Mouse (Mus musculus) frontal cortex, postnatal 10 days (tissue): ENCODE measurements around the gene Galnt16.

Source experiments
- DNase-seq, 2 experiments: peaks; one replicate each; pipeline ENCODE4 v3.0.0; 2022; ENCODE audit warnings: low spot score in 2 of 2, mixed read lengths in 1 of 2

The Galnt16 gene

GRCm38 (mm10) chr12:80530630-80531029 lies 12.6 kb downstream of the Galnt16 start:
- DNase-seq = no peak

- no peak for DNase-seq
Measured at GRCm38 (mm10) chr12:80531585-80531984, 13.5 kb downstream of the Galnt16 start.

GRCm38 (mm10) chr12:80533876-80534275 lies 15.8 kb downstream of the Galnt16 start:
- DNase-seq = no peak

GRCm38 (mm10) chr12:80537313-80537712 lies 19.2 kb downstream of the Galnt16 start:
- no peak for DNase-seq

- DNase-seq = no peak
Measured at GRCm38 (mm10) chr12:80538311-80538710, 20.2 kb downstream of the Galnt16 start.

- no peak for DNase-seq
Measured at GRCm38 (mm10) chr12:80545310-80545709, 27.2 kb downstream of the Galnt16 start.

GRCm38 (mm10) chr12:80549646-80550045 lies 31.6 kb downstream of the Galnt16 start:
- DNase-seq = peak in 1 of 2 experiments; percentile 35

GRCm38 (mm10) chr12:80553157-80553556 lies 35.1 kb downstream of the Galnt16 start:
- DNase-seq = no peak

- no peak for DNase-seq
Measured at GRCm38 (mm10) chr12:80554312-80554711, 36.2 kb downstream of the Galnt16 start.

GRCm38 (mm10) chr12:80561904-80562303 lies 43.8 kb downstream of the Galnt16 start:
- no peak for DNase-seq

GRCm38 (mm10) chr12:80562793-80563192 lies 44.7 kb downstream of the Galnt16 start:
- DNase-seq = no peak

- no peak for DNase-seq
Measured at GRCm38 (mm10) chr12:80564990-80565389, 46.9 kb downstream of the Galnt16 start.

GRCm38 (mm10) chr12:80565793-80566192 lies 47.7 kb downstream of the Galnt16 start:
- DNase-seq = no peak

GRCm38 (mm10) chr12:80566502-80566901 lies 48.4 kb downstream of the Galnt16 start:
- no peak for DNase-seq

GRCm38 (mm10) chr12:80567375-80567774 lies 49.3 kb downstream of the Galnt16 start:
- peak; percentile 45 to 68 for DNase-seq

- no peak for DNase-seq
Measured at GRCm38 (mm10) chr12:80569561-80569960, 51.5 kb downstream of the Galnt16 start.

GRCm38 (mm10) chr12:80574318-80574717 lies 56.2 kb downstream of the Galnt16 start:
- no peak for DNase-seq

- peak; percentile 31 to 54 for DNase-seq
Measured at GRCm38 (mm10) chr12:80574825-80575371, 56.8 kb downstream of the Galnt16 start.

GRCm38 (mm10) chr12:80577049-80577448 lies 59.0 kb downstream of the Galnt16 start:
- no peak for DNase-seq

- no peak for DNase-seq
Measured at GRCm38 (mm10) chr12:80581357-80581756, 63.3 kb downstream of the Galnt16 start.

GRCm38 (mm10) chr12:80584973-80585372 lies 66.9 kb downstream of the Galnt16 start:
- DNase-seq = peak in 1 of 2 experiments; percentile 31

GRCm38 (mm10) chr12:80594141-80594540 lies 76.1 kb downstream of the Galnt16 start:
- DNase-seq = no peak

GRCm38 (mm10) chr12:80594781-80595180 lies 76.7 kb downstream of the Galnt16 start:
- no peak for DNase-seq

- DNase-seq = no peak
Measured at GRCm38 (mm10) chr12:80595566-80595965, 77.5 kb downstream of the Galnt16 start.
